Mouse (Mus musculus) forebrain, embryonic 10.5 days (tissue): ENCODE data around the gene Tmem74b. TPM values are rescaled to one million over a fixed set of nuclear protein-coding genes. Genes with fewer than 3 reads are reported as not detected.

Experiments
- DNase-seq: peaks from one replicate; pipeline ENCODE4 v3.0.0-alpha.2; 2017; ENCODE audit warnings: low spot score; ENCODE audit errors: extremely low spot score
- H3K27ac ChIP-seq: fragments of 300-500 bp; sonication (generic); 2 replicates; pipeline ENCODE4 v1.5.1; 2016; ENCODE audit warnings: mild to moderate bottlenecking
- H3K27me3 ChIP-seq: fragments of 300-500 bp; sonication (generic); 2 replicates; pipeline ENCODE4 v1.6.1; 2016; ENCODE audit warnings: mild to moderate bottlenecking; ENCODE audit not compliant: poor library complexity, severe bottlenecking
- H3K36me3 ChIP-seq: fragments of 300-500 bp; sonication (generic); replicated peaks from 2 replicates; pipeline ENCODE4 v1.6.1; 2016; ENCODE audit warnings: mild to moderate bottlenecking, moderate library complexity
- H3K4me1 ChIP-seq: fragments of 300-500 bp; sonication (generic); 2 replicates; pipeline ENCODE4 v1.6.1; 2016
- H3K4me3 ChIP-seq: fragments of 300-500 bp; sonication (generic); 2 replicates; pipeline ENCODE4 v1.5.1; 2016; ENCODE audit warnings: mild to moderate bottlenecking, moderate library complexity
- H3K9me3 ChIP-seq: fragments of 300-500 bp; sonication (generic); 2 replicates; pipeline ENCODE4 v1.6.1; 2016; ENCODE audit warnings: mild to moderate bottlenecking, moderate library complexity
- WGBS: fragments of 180-500 bp; shearing (Covaris S2); methylation state at CpG from one replicate; pipeline ENCODE4 v1.1.7; 2016; 5-methylcytosine and 5-hydroxymethylcytosine counted together
- polyA plus RNA-seq: library from polyadenylated mRNA; unstranded; fragments of >200 nt; fragmentation: Nextera tagmentation; extraction: Ambion mirVana; gene quantifications from 2 replicates; pipeline ENCODE4 v1.2.1, GENCODE M21; 2016

The Tmem74b gene
- polyA plus RNA-seq, 1 experiment from 2014 or later = 5.8 TPM

- H3K27ac ChIP-seq = peak overlapping the region; percentile 66; the same call in 1 of the 2 replicates
- H3K4me3 ChIP-seq = no peak overlapping the region
- peaks cover 52% of the 10 kb centered on the region for H3K27me3 ChIP-seq
- no peaks in the 10 kb centered on the region for H3K9me3 ChIP-seq
- WGBS = 25% methylated on average over 19 of the region's 19 CpGs
- no peaks in the 10 kb centered on the region for H3K36me3 ChIP-seq
- peak; percentile 85 for DNase-seq
- H3K4me1 ChIP-seq = peaks cover 12% of the 10 kb centered on the region
Observed at GRCm38 (mm10) chr2:151747847-151748705, 46.3 kb downstream of the Tmem74b start.

DNA sequence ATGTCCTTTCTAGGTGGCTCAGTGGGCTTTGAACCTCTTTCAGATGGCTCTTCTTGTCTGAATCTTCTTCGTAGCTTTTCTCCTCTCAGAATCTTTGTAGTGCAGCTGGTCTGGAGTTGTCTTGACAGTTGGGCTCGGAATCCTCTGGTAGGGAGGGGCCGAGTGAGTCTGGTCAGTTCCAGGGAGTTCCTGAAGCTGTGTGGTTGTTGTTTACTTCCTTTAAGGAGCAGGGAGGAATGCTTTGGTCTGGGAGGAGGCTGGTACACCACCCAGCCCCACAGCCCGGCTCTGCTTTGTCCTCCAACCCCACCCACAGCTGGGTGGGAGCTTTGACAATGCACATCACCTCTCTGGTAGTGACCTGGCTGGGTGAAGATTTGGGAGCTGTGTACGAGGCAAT, 49.5 kb downstream of the Tmem74b start:
- no peak overlapping the region for H3K27ac ChIP-seq
- H3K27me3 ChIP-seq = peaks cover 28% of the 10 kb centered on the region
- H3K4me1 ChIP-seq = peaks cover 14% of the 10 kb centered on the region
- no peak for DNase-seq
- H3K36me3 ChIP-seq = no peaks in the 10 kb centered on the region
- WGBS = 77% methylated on average over 5 of the region's 5 CpGs
- H3K9me3 ChIP-seq = no peaks in the 10 kb centered on the region
- H3K4me3 ChIP-seq = no peak overlapping the region

DNA sequence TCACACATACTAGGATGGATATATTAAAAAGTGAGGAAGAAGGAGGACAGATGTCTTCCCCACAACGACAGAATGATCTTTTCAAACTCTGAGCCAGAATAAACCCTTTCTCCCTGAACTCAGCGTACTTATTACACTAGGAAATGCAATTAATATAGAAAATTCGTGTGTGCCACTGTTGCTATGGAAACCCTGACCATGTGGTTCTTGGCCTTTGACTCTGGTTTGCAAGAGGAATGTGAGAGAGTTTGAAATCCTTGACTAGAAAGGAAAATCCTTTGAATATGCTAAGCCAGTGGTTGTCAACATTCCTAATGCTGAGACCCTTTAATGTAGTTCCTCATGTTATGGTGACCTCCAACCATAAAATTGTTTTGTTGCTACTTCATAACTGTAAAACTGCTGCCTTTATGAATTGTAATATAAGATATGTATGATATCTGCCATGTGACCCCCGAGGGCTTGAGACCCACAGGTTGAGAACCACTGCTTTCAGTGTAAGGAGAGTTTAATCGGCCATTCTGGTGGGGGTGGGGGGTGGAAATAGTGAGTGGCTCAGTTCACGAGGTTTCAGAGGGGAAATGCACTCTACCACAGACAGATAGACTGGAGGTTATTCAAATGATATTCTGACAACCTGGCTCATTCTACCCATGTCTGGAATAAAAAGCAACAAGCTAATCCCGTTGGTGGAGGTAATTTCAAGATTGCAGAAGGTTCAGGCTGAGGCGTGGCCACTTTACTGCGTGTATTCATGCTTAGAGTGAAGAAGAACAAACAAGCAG, 54.7 kb downstream of the Tmem74b start:
- H3K9me3 ChIP-seq = no peaks in the 10 kb centered on the region; the same call in 1 of the 2 replicates
- H3K36me3 ChIP-seq = no peaks in the 10 kb centered on the region
- no peak overlapping the region for H3K27ac ChIP-seq
- 0 out of 2 replicates have a peak, but pooled peaks cover 2% of the 10 kb centered on the region for H3K27me3 ChIP-seq
- no peak for DNase-seq
- peaks cover 20% of the 10 kb centered on the region for H3K4me1 ChIP-seq
- no peak overlapping the region for H3K4me3 ChIP-seq
- WGBS = 62% methylated on average over 9 of the region's 9 CpGs

DNA sequence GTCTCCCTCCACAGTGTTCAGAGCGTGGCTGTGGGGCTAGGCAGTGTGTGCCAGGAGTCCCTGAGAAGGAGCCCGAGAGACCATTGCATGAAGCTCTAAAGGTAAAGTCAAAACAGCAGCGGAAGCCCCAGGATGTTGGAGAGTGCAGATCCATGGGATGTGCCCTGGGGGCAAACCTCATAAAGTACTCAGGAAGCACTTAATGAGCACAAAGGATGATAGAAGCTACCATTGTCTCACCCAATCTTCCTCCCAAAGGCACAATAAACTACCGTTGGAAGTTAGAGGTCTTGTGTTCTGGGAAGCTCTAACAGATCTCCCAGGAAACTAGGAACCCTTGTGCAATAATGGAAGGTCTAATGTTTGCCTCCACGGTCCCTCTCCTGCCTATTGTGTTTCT, 55.6 kb downstream of the Tmem74b start:
- Histone ChIP-seq H3K27me3 (no peaks in the 10 kb centered on the region), H3K36me3 (no peaks in the 10 kb centered on the region), H3K4me1 (peaks cover 20% of the 10 kb centered on the region), H3K27ac (peak overlapping the region; percentile 26; the same call in 1 of the 2 replicates), H3K9me3 (no peaks in the 10 kb centered on the region; the same call in 1 of the 2 replicates), H3K4me3 (no peak overlapping the region)
- DNase-seq = no peak
- 68% methylated on average over 5 of the region's 5 CpGs for WGBS

DNA sequence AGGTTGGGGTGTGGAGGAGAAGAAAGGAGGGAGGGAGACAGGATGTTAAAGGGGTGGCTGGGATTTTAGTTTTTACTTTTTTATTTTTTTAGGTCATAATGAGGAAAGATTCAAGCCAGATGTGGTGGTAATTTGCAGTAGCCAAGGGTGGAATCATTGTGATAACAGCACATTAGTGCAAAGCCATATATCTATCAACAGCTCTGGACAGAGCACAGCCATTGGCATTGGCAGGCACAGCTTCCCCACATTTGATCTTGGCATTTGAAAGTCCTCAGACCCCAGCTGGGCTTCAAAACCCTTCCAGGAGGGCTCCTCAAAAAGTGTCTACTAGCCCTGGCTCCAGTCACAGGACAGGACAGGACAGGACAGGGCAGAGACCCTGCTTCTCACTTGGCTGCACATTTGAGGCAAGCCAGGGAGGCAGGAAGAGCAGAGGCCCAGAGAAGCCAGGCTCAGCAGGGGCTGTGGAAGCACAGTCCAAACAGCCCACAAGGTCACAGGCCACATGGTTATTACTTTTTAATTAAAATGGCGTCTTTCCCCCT, 57.1 kb downstream of the Tmem74b start:
- DNase-seq = no peak
- no peaks in the 10 kb centered on the region; the same call in 1 of the 2 replicates for H3K9me3 ChIP-seq
- H3K4me3 ChIP-seq = no peak overlapping the region
- H3K4me1 ChIP-seq = peaks cover 20% of the 10 kb centered on the region
- H3K36me3 ChIP-seq = no peaks in the 10 kb centered on the region
- WGBS = 73% methylated on average over 1 of the region's 1 CpGs
- no peaks in the 10 kb centered on the region for H3K27me3 ChIP-seq
- no peak overlapping the region for H3K27ac ChIP-seq

Other genes with a start within 250 kb of the Tmem74b start
- not detected in 2 replicates for gene 4921509C19Rik, start 225.9 kb upstream of the Tmem74b start, polyA plus RNA-seq
- 301 and 309 TPM in 2 replicates for gene Nsfl1c, start 207.8 kb upstream of the Tmem74b start, polyA plus RNA-seq
- 582 and 592 TPM in 2 replicates for gene Fkbp1a, start 159.5 kb upstream of the Tmem74b start, polyA plus RNA-seq
- gene Sdcbp2, start 129.4 kb upstream of the Tmem74b start, polyA plus RNA-seq = 0.43 and 0.79 TPM in 2 replicates
- 0.90 and 1.1 TPM in 2 replicates for gene Snph, start 69.4 kb upstream of the Tmem74b start, polyA plus RNA-seq
- not detected in 2 replicates for gene Rad21l, start 33.5 kb upstream of the Tmem74b start, polyA plus RNA-seq
- 54.4 and 56.5 TPM in 2 replicates for gene Psmf1, start 42.2 kb downstream of the Tmem74b start, polyA plus RNA-seq
- 0.29 and 0.39 TPM in 2 replicates for gene Rspo4, start 140.9 kb downstream of the Tmem74b start, polyA plus RNA-seq
- 0.06 and 0.17 TPM in 2 replicates for gene Angpt4, start 209.2 kb downstream of the Tmem74b start, polyA plus RNA-seq